Mouse (Mus musculus): ENCODE measurements around the gene Drc3. TPM values are rescaled to one million over a fixed set of nuclear protein-coding genes. Genes with fewer than 3 reads are reported as not detected.
"Not testable (repeated sequence)": the region's sequence is repeated elsewhere in the genome, so short reads cannot be mapped to it uniquely, and the experiment has no call there.

Drc3 gene
- polyA plus RNA-seq, 1 experiment from 2014 or later = 16.8 TPM

DNA sequence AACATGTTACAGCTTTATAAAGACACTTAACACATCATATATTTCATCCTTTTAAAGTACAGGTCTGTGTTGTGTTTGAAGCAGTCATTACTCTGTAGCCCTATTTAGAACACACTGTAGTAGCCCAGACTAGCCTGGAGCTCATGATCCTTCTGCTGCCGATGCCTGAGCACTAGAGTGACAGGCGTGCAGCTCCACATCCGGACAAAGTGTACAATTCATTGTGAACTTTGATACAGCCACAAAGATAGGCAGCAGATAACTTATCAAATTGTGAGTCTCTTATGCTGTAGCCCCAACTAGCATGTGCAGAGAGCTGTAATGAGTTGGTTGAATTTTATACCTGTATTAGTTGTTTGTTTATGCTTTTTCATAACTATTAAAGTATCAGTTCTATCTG lies 74.5 kb downstream of the Drc3 start:
- Histone ChIP-seq H3K27me3 (replicated peaks; ENCODE audit: insufficient read depth, low read length) (no peaks in the 10 kb centered on the region), H3K9ac (replicated peaks; ENCODE audit: low read depth) (no peak overlapping the region), H3K4me3 (ENCODE audit: low read depth, low read length) (no peak overlapping the region), H3K36me3 (ENCODE audit: insufficient read depth, low read length) (no peaks in the 10 kb centered on the region; the same call in 1 of the 2 replicates), H3K4me1 (ENCODE audit: insufficient read depth, low read depth, low read length) (no peaks in the 10 kb centered on the region), H3K4me2 (replicated peaks; ENCODE audit: low read depth, low read length) (no peak overlapping the region), H3K9me3 (ENCODE audit: low read length) (no peaks in the 10 kb centered on the region), H3K27ac (ENCODE audit: low read length) (no peak overlapping the region)
- WGBS = 93% methylated on average over 3 of the region's 3 CpGs
- no peak for TF ChIP-seq EP300 (IDR thresholded peaks at IDR 0.05)
- no peak for TF ChIP-seq CTCF (IDR thresholded peaks at IDR 0.05)
- DNase-seq (ENCODE audit: low spot score) (no peak), ATAC-seq (no peak)

DNA sequence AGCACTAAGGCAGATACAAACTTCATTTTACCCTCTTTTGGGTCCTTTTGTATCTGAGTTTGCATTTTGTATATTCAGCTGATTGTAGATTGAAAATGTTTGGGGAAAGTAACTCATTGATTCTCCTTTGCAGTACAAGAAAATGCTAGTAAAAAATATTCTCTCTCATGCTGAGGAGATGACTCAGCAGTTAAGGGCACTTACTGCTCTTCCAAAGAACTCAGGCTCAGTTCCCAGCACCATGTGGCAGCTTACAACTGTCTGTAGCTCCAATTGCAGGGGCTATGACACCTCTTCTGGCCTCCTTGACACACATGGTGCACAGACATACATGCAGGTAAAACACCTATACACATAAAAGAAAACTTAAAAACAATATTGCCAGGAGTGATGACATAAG lies 80.4 kb downstream of the Drc3 start:
- Histone ChIP-seq H3K36me3 (ENCODE audit: insufficient read depth, low read length) (peaks cover 22% of the 10 kb centered on the region), H3K9ac (replicated peaks; ENCODE audit: low read depth) (no peak overlapping the region), H3K4me3 (ENCODE audit: low read depth, low read length) (no peak overlapping the region), H3K9me3 (ENCODE audit: low read length) (no peaks in the 10 kb centered on the region), H3K4me2 (replicated peaks; ENCODE audit: low read depth, low read length) (no peak overlapping the region), H3K4me1 (ENCODE audit: insufficient read depth, low read depth, low read length) (no peaks in the 10 kb centered on the region), H3K27me3 (replicated peaks; ENCODE audit: insufficient read depth, low read length) (no peaks in the 10 kb centered on the region), H3K27ac (ENCODE audit: low read length) (no peak overlapping the region)
- DNase-seq (ENCODE audit: low spot score) (no peak), ATAC-seq (no peak)
- TF ChIP-seq EP300 (IDR thresholded peaks at IDR 0.05) (no peak), CTCF (IDR thresholded peaks at IDR 0.05) (no peak)

DNA sequence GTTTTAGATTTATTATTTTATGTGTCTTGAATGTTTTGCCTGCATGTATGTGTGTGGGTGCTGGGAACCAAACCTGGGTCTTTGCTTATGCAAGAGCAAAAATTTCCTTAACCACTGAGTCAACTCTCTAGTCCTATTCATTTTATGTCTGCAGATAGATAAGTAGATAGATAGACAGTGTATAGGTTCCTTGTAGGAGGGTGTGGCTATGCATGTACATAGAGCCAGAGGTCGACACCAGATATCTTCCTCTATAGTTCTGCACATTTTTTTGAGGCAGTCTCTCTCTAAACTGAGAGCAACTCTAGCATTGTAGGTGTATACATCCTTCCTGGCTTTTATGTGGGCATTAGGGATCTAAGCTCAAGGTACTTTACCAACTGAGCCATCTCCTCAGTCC lies 82.0 kb downstream of the Drc3 start:
- no peaks in the 10 kb centered on the region for H3K9me3 ChIP-seq (ENCODE audit: low read length)
- no peak overlapping the region for H3K4me3 ChIP-seq (ENCODE audit: low read depth, low read length)
- no peaks in the 10 kb centered on the region for H3K4me1 ChIP-seq (ENCODE audit: insufficient read depth, low read depth, low read length)
- DNase-seq (ENCODE audit: low spot score) (no peak), ATAC-seq (no peak)
- no peak overlapping the region for H3K27ac ChIP-seq (ENCODE audit: low read length)
- TF ChIP-seq EP300 (IDR thresholded peaks at IDR 0.05) (no peak), CTCF (IDR thresholded peaks at IDR 0.05) (no peak)
- no peak overlapping the region for H3K9ac ChIP-seq (replicated peaks; ENCODE audit: low read depth)
- H3K36me3 ChIP-seq (ENCODE audit: insufficient read depth, low read length) = peaks cover 22% of the 10 kb centered on the region
- 97% methylated on average over 1 of the region's 1 CpGs for WGBS
- H3K4me2 ChIP-seq (replicated peaks; ENCODE audit: low read depth, low read length) = no peak overlapping the region
- no peaks in the 10 kb centered on the region for H3K27me3 ChIP-seq (replicated peaks; ENCODE audit: insufficient read depth, low read length)

DNA sequence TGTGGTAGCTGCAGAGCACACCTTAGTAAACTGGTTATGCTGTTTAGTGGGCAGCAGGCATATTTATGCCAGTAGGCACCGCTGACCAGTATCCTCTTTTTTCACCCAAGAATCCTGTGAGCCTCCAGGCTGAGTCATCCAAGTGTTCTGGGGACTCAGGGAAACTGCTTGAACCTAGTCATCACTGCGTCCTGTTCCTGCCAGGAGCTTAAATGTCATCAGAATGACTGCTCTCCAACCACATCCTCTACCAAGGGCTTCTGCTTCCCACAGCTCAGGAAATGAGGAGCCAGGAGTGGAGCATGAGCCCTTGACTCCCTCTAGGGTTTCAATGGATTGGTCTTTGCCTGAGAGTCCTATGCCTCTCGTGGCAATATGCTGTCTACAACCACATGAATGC lies 83.5 kb downstream of the Drc3 start:
- Histone ChIP-seq H3K4me3 (ENCODE audit: low read depth, low read length) (no peak overlapping the region), H3K4me2 (replicated peaks; ENCODE audit: low read depth, low read length) (no peak overlapping the region), H3K9ac (replicated peaks; ENCODE audit: low read depth) (no peak overlapping the region), H3K36me3 (ENCODE audit: insufficient read depth, low read length) (peaks cover 22% of the 10 kb centered on the region), H3K9me3 (ENCODE audit: low read length) (no peaks in the 10 kb centered on the region), H3K27ac (ENCODE audit: low read length) (no peak overlapping the region), H3K27me3 (replicated peaks; ENCODE audit: insufficient read depth, low read length) (no peaks in the 10 kb centered on the region), H3K4me1 (ENCODE audit: insufficient read depth, low read depth, low read length) (no peaks in the 10 kb centered on the region)
- DNase-seq (ENCODE audit: low spot score) = no peak
- TF ChIP-seq CTCF (IDR thresholded peaks at IDR 0.05) (no peak), EP300 (IDR thresholded peaks at IDR 0.05) (no peak)
- 87% methylated on average over 3 of the region's 3 CpGs for WGBS
- no peak for ATAC-seq

DNA sequence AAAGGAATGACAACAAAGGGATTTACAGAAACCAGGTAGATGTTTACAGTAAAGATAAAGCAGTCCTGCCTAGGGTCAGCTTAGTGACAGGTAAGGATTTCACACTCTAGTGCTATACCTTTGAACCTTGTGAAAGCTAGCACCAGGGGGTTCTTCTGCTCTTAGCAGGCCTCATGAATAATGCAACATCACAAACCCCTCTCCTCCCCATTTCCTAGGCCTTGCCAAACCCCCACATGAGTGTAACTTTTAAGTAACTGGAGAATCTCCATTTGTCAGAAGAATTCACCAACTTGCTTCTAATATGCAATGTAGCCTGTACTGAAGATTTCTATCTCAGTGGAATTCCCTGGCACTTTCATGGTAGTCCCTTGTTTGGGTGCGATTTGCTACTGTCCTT lies 86.5 kb downstream of the Drc3 start:
- H3K27me3 ChIP-seq (replicated peaks; ENCODE audit: insufficient read depth, low read length); H3K27ac ChIP-seq (ENCODE audit: low read length); H3K4me2 ChIP-seq (replicated peaks; ENCODE audit: low read depth, low read length); H3K9me3 ChIP-seq (ENCODE audit: low read length); ATAC-seq; DNase-seq (ENCODE audit: low spot score); H3K9ac ChIP-seq (replicated peaks; ENCODE audit: low read depth); H3K4me3 ChIP-seq (ENCODE audit: low read depth, low read length); H3K4me1 ChIP-seq (ENCODE audit: insufficient read depth, low read depth, low read length): not testable (repeated sequence)
- WGBS = 18% methylated on average over 1 of the region's 1 CpGs
- peaks cover 27% of the 10 kb centered on the region for H3K36me3 ChIP-seq (ENCODE audit: insufficient read depth, low read length)

DNA sequence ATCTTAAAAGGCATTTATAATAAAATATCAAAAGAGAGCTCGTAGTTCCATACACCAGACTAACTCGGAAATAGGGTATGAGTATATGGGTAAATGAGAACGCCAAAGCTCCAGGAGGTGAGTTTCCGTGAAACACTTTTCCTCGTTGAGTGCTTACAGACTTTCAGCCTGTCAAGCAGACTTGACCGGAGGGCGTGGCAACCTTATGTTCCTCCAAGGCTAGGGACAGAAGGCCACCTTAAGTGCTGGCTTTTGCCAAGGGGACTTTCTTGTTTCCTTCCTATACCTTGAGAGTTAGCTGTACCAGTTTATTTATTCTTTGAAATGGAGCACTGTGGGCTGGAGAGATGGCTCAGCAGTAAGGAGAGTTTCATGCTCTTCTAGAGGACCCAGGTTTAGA lies 87.0 kb downstream of the Drc3 start:
- no peak for ATAC-seq
- no peaks in the 10 kb centered on the region for H3K9me3 ChIP-seq (ENCODE audit: low read length)
- H3K9ac ChIP-seq (replicated peaks; ENCODE audit: low read depth) = no peak overlapping the region
- 0 out of 2 replicates have a peak overlapping the region, but pooled peaks have one; percentile 21 for H3K27ac ChIP-seq (ENCODE audit: low read length)
- peak; percentile 51 for DNase-seq (ENCODE audit: low spot score)
- H3K4me2 ChIP-seq (replicated peaks; ENCODE audit: low read depth, low read length) = no peak overlapping the region
- 32% methylated on average over 7 of the region's 7 CpGs for WGBS
- H3K27me3 ChIP-seq (replicated peaks; ENCODE audit: insufficient read depth, low read length) = no peaks in the 10 kb centered on the region
- H3K4me1 ChIP-seq (ENCODE audit: insufficient read depth, low read depth, low read length) = no peaks in the 10 kb centered on the region
- peaks cover 27% of the 10 kb centered on the region for H3K36me3 ChIP-seq (ENCODE audit: insufficient read depth, low read length)
- no peak overlapping the region for H3K4me3 ChIP-seq (ENCODE audit: low read depth, low read length)
- TF ChIP-seq CTCF (IDR thresholded peaks at IDR 0.05) (no peak), EP300 (IDR thresholded peaks at IDR 0.05) (no peak)

DNA sequence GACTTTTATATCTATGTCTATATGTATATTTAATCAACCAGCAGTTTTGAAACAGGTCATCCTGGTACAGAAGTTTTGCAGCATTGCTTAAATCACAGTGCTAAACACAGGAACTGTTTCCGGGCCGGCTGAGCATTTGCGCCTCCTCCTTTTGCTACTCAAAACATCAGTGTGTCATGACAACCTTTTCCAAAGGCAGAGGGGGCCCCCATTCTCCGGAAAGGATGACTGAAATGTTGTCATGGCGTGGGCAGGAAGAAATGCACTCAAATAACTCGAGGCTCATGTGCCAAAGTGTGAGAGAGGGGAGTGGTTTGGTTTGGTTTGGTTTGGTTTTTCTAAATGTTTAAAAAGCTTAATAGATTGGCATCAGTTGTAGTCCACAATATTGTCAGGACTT lies 89.8 kb downstream of the Drc3 start:
- ATAC-seq (no peak), DNase-seq (ENCODE audit: low spot score) (no peak)
- no peak for TF ChIP-seq CTCF (IDR thresholded peaks at IDR 0.05)
- no peak for TF ChIP-seq EP300 (IDR thresholded peaks at IDR 0.05)
- H3K27ac ChIP-seq (ENCODE audit: low read length) = no peak overlapping the region
- H3K4me2 ChIP-seq (replicated peaks; ENCODE audit: low read depth, low read length) = no peak overlapping the region
- H3K4me1 ChIP-seq (ENCODE audit: insufficient read depth, low read depth, low read length) = no peaks in the 10 kb centered on the region
- 84% methylated on average over 6 of the region's 6 CpGs for WGBS
- no peaks in the 10 kb centered on the region for H3K9me3 ChIP-seq (ENCODE audit: low read length)
- no peak overlapping the region for H3K4me3 ChIP-seq (ENCODE audit: low read depth, low read length)
- H3K27me3 ChIP-seq (replicated peaks; ENCODE audit: insufficient read depth, low read length) = no peaks in the 10 kb centered on the region
- no peak overlapping the region for H3K9ac ChIP-seq (replicated peaks; ENCODE audit: low read depth)
- H3K36me3 ChIP-seq (ENCODE audit: insufficient read depth, low read length) = peaks cover 11% of the 10 kb centered on the region

Other genes with a start within 250 kb of the Drc3 start
- gene Rai1, start 248.3 kb upstream of the Drc3 start, polyA plus RNA-seq (2015; fragmentation: Nextera tagmentation; extraction: Ambion mirVana) = 13.5 and 16.2 TPM in 2 replicates
- gene Srebf1, start 130.7 kb upstream of the Drc3 start, polyA plus RNA-seq (2015; fragmentation: Nextera tagmentation; extraction: Ambion mirVana) = 61.7 and 70.1 TPM in 2 replicates
- 19.1 and 19.7 TPM in 2 replicates for gene Tom1l2, start 424 bp upstream of the Drc3 start, polyA plus RNA-seq (2015; fragmentation: Nextera tagmentation; extraction: Ambion mirVana)
- 12.6 and 15.4 TPM in 2 replicates for gene Gid4, start 63.8 kb downstream of the Drc3 start, polyA plus RNA-seq (2015; fragmentation: Nextera tagmentation; extraction: Ambion mirVana)
- 24.1 and 24.7 TPM in 2 replicates for gene Atpaf2, start 65.1 kb downstream of the Drc3 start, polyA plus RNA-seq (2015; fragmentation: Nextera tagmentation; extraction: Ambion mirVana)
- 48.6 and 49.1 TPM in 2 replicates for gene Drg2, start 101.3 kb downstream of the Drc3 start, polyA plus RNA-seq (2015; fragmentation: Nextera tagmentation; extraction: Ambion mirVana)
- 0.12 and 0.21 TPM in 2 replicates for gene Myo15, start 116.0 kb downstream of the Drc3 start, polyA plus RNA-seq (2015; fragmentation: Nextera tagmentation; extraction: Ambion mirVana)
- gene Alkbh5, start 183.1 kb downstream of the Drc3 start, polyA plus RNA-seq (2015; fragmentation: Nextera tagmentation; extraction: Ambion mirVana) = 36.5 and 40.5 TPM in 2 replicates